Mouse (Mus musculus) gastrocnemius, adult 8-10 months (tissue): ENCODE measurements around the gene Hus1. TPM values are rescaled to one million over a fixed set of nuclear protein-coding genes. Genes with fewer than 3 reads are reported as not detected.

ENCODE experiments used
- DNase-seq, 2 experiments: peaks; one replicate each; pipeline ENCODE4 v3.0.0; 2022; ENCODE audit warnings: low spot score in 2 of 2
- total RNA-seq, 4 experiments: library from RNA; stranded (reverse); gene quantifications; 2 replicates each; pipeline ENCODE4 v1.2.4; 2022

Gene Hus1
- total RNA-seq, 4 experiments from 2014 or later, result 7.2 to 11.1 (median 8.9) TPM

DNA sequence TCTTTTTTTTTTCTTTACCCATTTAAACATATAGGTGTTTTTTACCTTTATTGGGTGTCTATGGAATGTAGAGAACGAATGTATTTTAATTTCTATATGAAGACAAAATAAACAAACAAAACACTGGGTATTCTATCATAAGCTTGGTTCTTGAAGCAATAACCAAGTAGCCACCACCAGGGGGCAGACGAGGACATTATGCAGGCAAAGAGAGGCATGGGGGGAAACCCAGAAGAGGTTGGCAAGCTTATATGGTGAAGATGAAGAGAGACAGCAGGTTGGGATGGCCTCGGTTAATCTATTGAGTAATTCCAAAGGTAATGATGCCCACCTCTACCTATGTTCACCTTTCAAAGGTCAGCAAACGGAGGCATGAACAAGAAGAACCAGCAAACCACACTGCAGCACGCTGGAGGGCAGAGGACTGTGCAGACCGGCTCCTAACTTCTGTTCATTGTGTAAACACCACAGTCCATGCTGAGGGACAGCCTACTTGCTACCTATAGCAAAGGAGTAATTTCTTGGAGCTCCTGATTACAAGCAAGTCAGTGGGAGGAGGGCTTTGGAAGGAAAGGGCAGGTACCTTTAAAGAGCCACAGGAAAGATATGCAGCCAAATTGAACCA, 27.6 kb downstream of the Hus1 start:
- DNase-seq, result peak; percentile 28 to 46

DNA sequence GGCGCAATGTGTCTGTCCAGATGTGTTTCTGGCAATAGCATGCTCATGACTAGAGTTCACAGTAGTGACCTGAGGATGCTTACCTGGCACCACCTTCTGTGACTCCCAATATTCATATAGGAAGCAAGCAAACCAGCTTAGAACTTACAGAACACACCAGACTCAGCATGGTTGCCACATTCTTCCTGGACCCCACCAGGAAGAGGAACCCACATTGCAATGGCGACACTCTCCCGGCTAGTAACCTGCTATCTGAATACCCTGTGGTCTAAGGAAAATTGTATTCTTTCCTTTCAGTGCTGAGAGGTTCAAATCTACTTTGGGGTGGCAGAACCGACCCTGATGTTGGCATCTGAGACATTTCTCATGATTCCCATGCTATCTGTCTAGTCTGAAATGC, 32.8 kb downstream of the Hus1 start:
- no peak for DNase-seq

DNA sequence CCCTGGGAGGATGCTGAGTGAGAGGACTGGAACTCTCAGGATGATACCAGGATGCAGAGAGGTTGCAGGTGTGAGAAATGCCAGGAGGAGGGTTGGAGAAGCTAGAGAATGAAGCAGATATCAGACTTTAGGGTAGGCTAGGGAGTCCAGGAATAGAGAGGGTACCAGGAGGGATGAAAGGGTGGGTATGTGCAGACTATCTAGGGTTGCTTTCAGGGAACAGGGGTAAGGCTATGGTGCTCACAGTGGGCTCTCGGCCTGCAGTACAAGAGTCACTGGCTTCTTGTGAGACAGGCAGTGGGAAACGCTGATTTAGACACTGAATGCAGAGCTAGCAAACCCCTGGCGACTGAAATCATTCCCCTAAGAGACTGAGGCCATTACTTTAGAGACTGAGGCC, 37.8 kb downstream of the Hus1 start, which contains the start of gene Pkd1l1:
Pkd1l1 (minus strand) TSS at position 101 of the 400 bp plus-strand sequence.
- no peak for DNase-seq

DNA sequence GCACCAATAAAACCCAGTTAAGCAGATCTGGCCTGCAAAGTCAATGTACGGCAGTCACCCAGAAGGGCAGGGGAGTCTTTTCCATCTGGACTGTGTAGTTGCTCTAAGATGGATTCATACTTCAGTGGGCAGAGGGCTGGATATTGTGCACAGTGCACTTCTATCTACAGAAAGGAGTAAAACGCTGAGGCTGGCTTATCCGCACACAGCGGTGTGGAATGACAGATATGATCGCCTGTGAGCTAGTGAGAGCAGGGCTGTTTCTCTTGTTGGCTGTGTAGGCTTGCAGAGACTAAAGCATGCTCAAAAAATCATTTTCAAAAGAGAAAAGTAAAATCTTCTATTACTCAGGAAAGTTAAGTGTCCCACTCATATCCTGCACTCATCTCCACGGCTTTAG, 38.9 kb downstream of the Hus1 start:
- DNase-seq, result no peak

DNA sequence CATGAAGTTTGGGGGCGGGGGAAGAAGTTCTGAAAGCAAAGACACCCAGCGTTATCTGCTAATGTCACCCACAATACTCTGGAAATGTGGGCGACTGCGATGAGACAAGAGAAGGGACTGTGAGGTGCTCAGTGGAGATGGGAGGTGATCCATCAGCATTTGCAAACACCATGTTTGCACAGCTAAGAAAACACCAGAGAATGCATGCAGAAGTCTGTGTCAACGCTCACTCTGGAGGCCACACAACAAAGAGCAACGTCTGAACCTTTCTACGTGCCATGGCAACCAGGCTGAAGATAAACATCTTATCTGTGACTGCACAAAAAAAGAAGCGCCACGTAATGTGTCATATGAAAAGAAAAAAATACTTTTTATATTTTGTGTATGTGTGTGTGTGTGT, 40.5 kb downstream of the Hus1 start:
- no peak for DNase-seq

DNA sequence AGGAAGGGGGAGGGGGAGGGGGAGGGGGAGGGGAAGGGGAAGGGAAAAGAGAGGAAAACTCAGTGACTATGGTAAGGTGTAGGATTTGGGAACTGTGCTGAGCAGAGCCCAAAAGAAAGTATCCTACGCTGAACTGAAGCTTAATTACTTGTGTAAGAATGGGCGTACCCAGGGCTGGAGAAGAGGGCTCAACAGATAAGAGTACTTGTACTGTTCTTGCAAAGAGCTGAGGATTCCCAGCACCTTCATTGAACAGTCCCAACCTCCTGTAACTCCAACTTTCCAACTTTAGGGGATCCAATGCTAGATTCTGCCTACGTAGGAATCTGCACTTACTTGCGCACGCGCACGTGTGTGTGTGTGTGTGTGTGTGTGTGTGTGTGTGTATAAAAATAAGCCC, 42.9 kb downstream of the Hus1 start:
- no peak for DNase-seq

DNA sequence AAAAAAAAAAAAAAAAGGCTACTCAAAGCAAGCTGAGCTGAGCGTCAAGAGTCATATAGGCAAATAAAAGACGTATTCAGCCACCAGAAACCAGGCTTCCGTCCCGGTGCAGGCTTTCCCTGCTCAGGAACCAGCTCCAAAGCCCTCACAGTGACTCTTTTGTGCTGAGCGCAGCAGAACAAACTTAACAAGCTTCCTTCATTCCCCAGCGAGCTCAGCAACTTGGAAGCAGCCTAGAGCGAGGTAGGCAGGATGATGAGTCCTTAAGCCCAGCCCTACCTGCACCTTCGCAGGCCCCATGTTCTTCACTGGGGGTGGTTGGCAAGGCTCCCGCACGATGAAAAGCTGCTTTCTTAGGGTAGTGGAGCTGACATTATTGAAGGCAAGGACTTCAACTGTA, 52.4 kb downstream of the Hus1 start:
- no peak for DNase-seq

DNA sequence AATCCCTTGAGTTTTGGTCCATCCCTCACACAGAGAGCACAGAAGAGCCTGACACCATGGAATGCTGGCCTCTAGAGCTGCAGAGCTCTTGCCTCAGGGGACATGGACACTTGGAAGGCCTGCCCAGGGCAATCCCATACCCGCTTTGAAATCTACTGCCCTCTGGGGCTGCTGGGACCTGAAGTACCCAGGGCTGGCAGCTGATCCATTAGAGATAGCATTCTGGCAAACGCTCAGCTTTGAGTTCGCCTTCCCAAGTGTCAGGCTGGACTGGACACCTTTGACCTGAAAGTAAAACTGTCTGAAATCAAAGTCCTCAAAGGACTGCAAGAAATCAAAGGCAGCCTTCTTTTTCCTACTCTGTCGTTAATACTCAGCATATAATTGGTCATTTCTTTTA, 52.9 kb downstream of the Hus1 start:
- DNase-seq, result no peak

DNA sequence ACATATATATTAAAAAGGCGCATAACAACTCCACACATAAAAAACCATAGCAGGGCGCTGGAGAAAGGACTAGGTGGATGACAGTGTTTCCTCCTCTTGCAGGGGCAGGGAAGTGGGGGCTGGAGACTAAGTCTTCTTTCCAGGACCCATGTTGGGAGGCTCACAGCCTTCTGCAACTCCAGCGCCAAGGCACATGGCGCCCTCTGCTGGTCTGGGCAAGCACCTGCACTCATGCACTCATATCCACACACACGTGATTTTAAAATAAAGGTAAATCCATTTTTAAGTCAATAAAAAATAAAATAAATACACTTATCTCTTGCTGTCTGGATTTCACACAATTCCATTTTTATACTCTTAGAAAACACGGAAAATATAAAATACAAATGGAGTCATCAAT, 54.0 kb downstream of the Hus1 start:
- DNase-seq, result no peak

DNA sequence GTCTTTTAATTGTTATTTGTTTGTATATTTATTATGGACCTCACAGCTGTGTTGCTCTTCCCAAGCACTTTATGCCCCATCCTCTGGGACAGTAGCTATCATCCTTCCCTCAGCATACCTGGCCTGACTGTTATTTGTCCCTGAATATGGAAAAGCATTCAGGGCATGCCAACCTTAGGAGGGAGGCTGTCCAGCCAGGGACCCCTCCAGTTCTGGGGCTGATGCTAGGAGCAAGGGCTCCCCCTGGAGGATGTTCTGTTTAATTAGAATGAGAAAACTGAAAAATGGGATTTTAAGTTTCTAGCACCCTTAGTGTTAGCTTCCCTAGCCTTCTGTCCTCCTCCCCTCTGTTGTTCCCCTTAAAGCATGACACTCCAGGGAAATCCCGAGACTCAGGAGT, 55.3 kb downstream of the Hus1 start:
- no peak for DNase-seq

DNA sequence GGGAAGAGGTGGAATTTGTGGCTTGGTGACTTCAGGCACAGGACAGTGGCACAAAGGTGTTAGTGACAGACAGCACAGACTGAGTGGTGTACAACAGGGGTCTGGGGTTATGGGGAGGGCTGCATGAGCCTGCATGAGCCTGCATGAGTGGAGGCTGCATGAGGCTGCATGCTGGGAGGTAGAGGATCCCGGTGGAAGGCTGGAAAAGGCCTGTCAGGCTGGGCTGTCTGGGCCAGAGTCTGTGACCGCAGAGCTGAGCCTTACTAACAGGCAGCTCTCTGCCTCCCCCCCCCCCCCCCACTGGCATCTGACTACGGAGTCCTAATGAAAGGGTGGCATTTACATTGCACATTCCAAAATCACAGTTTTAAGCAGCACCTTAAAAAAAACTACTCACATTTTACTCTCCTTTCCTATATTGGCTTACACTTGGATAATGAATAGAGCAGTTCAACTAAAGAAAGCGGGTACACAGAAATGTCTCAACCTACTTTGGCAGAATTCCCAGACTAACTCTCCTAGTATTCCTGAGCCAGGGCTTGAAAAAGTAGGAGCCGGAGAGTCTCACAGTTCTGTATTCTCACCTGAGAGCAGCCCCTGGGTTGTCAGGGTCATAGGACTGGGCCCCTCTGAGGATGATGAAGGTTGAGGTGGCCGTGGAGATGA, 61.1 kb downstream of the Hus1 start:
- no peak for DNase-seq

DNA sequence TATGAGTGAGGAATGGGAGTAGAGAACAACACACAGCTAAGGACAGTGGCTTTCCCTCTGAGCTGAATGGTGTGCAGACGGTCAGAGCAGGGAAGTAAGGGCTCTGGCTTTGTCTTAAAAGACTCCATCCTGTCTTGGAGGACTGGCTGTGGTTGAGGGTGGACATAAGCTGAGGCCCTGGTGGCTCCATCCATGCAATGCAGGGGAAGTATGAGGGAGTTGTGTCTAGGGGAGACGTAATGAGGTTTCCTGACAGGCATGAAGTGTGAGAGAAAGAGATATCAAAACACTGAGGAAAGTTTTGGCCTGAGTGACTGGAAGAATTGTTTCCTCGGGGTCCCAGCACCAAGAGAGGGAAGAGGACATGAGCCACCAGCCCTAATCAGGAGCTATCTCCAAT, 62.1 kb downstream of the Hus1 start:
- no peak for DNase-seq

DNA sequence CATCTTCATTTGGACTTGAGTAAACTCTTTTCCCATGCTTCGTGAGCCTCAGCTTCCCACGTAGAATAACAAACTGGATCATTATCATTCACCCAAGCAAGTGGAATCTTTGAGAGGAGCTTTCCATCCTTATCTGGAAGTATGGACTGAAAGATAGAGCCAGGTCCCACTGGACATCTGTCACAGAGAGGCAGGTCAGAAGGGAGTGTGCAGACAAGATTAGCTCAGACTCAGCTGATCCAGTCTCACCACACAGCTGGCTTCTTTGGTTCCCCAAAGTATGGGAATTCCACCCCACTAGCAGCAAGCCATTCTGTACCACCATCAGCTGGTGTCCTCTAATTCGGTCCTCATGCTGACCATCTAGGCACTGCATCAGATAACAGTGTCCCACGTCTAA, 66.9 kb downstream of the Hus1 start:
- no peak for DNase-seq

Other genes starting within 250 kb of the Hus1 start
- gene Pkd1l1, start 37.9 kb downstream of the Hus1 start, total RNA-seq, result not detected
- gene Gm11992, start 37.4 kb upstream of the Hus1 start, total RNA-seq, result not detected
- gene Sun3, start 37.8 kb upstream of the Hus1 start, total RNA-seq, result not detected
- gene Upp1, start 106.9 kb upstream of the Hus1 start, total RNA-seq, result under 1 TPM in 3 of 4 experiments, not detected in 1; 0.25 to 0.73 (median 0.65) TPM
- gene Abca13, start 180.8 kb upstream of the Hus1 start, total RNA-seq, result not detected